Mouse (Mus musculus) B cell, adult 67 days (primary cell): ENCODE data around the gene Rpl34. TPM values are rescaled to one million over a fixed set of nuclear protein-coding genes. Genes with fewer than 3 reads are reported as not detected.

Source experiments
- total RNA-seq, 2 experiments: library from RNA; stranded (reverse); gene quantifications; 4 replicates each; pipeline ENCODE4 v1.2.4; 2023

Gene Rpl34
- total RNA-seq, result 1,000 to 10,000 TPM; 1,568 to 1,608 TPM

DNA sequence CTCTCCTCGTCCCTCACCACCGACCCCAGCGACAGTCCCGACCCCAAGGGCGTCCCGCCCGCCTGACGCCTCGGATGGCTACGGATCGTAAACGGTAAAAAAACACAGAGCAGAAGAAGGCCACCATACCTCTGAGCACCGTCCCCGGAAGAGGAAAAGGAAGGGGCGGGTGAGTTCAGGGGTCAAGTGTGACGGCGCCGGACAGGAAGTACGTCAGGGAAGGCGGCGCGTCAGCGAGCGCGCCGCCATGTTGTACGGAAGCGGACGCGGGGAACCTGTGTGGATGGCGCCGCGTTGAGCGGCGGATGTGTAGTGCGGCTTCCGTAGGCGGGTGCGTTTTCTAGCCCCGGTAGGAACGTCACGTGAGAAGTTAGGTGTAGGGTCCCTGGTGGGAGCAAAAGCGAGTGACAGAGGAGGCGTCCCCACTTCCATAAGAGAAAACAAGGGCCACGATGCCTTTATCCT is at the start of gene Rpl34:
Gene Rpl34, minus strand, starts transcription at position 210 of the 465 bp plus-strand sequence.

DNA sequence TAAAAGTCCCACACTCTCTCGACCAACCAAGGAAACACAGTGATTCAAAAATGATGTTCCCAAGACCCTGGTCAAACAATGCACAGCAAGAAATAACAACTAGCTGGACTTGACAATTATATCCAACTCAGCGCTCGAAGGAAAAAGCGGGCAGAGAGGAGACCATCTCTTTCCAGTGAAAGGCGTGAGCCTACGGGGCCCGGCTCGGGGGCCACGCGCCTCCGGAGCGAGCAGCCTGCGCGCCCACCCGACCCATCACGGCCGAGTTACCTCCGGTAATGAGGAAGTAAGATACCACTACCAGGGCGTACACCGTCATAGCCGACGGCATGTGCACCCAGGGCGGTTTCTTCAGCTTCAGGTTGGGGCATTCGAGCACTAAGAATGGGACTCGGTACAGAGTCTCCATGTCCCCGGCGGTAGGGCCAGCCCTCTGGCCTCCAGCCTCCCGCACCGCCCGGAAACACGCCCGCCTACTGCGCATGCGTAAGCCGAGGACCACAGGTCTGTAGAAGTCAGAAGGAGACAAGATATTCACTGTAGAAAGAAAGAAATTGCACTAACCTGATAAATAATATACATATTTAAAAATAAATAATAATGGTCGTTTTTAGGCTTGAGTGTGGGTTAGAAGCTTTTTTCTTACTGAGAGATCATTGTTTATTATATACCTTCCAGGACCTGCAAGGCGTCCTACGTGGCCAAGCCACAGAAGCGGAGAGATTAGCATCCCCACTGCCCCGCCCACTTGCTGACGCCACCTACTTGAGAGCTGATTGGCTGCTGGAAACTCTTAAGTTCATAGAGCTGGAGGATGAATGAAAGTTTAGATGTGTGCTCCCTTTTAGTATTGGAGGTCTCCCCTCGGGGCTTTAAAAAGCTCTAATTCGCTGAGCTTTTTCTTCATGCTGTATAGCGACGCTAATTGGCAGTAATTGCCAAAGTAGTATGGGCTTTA is 21.0 kb downstream of the Rpl34 start, which contains the start of gene Ostc:
Gene Ostc, minus strand, starts transcription at position 478 of the 958 bp plus-strand sequence.

Other genes with a start within 250 kb of the Rpl34 start
- not detected for gene Etnppl, start 113.0 kb downstream of the Rpl34 start, total RNA-seq
- gene Ostc, start 21.0 kb downstream of the Rpl34 start, total RNA-seq, result 10 to 100 TPM; 63.4 to 67.6 TPM